Mouse (Mus musculus): ENCODE data around the gene Gm17660.

The Gm17660 gene

DNA sequence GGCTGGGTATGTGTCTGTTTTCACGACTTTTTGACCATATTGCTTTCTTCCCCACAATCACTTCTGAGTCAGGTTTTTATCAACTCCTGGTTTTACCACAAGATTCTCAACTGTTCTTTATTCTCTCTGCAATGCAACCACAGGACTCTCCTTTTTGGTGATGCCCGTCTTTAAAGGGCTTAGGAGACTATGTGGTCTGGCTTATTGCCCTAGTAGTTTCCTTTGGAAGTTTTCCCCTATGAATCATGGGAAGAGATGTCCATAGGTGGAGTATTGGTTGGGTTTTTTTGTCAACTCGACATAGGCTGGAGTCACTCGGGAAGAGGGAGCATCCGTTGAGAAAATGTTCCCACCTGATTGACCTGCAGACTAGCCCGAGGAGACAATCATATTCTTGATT lies 3.3 kb upstream of the Gm17660 start:
- DNase-seq (ENCODE audit: low spot score in 2 of 2): no peak

DNA sequence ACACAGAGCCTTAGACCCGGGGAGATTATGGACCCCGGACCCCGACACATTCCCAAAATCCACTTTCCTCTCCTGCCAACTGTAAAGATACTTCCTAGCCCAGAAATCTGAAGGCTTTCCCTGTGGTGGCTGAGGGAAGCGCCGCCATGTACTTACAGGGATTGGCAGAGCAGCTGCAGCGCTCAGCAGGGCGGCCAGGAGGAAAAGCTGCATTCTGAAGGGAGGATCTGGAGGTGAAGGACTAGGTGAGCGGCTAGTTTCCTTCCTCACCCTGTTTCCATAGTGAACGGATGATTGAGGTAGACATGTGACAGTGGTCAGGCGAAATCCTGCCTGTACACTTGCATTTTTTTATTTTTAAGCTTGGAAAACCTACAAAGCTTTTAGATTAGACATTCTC lies 1.0 kb downstream of the Gm17660 start:
- DNase-seq (ENCODE audit: low spot score in 2 of 2): no peak

DNA sequence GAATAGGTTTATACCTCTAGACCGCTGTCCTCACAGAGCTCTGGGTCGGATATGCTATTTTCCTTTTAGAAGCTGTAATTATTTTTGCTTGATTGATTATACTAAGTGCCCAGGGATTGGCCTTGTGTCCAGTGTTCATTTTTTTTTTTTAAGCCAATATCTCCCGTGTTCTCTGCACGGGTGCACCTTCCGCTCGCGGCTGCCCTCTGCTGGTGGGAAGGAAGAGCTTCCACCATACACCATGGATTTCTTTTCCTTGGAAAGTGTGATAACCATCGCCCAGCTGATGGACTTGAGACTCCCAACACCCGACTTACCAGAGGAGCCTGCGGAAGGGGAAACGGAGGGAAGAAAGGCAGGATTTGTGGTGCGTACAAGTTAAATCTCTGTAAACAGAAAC lies 3.0 kb downstream of the Gm17660 start:
- DNase-seq (ENCODE audit: low spot score in 2 of 2): peak; percentile 60 to 82

DNA sequence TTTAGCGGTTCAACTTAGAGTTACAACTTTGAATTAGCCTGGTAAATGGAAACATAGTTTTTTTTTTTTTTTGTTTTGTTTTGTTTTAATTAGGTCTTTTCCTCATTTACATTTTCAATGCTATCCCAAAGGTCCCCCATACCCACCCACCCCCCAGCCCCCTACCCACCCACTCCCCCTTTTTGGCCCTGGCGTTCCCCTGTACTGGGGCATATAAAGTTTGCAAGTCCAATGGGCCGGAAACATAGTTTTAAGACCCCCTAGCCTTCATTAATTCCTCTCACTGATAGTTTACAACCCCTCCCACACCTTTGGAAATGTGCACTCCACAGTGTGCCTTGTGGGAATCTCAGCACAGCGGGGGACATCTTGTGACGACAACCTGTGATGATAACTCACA lies 3.8 kb downstream of the Gm17660 start:
- no peak for DNase-seq (ENCODE audit: low spot score in 2 of 2)

DNA sequence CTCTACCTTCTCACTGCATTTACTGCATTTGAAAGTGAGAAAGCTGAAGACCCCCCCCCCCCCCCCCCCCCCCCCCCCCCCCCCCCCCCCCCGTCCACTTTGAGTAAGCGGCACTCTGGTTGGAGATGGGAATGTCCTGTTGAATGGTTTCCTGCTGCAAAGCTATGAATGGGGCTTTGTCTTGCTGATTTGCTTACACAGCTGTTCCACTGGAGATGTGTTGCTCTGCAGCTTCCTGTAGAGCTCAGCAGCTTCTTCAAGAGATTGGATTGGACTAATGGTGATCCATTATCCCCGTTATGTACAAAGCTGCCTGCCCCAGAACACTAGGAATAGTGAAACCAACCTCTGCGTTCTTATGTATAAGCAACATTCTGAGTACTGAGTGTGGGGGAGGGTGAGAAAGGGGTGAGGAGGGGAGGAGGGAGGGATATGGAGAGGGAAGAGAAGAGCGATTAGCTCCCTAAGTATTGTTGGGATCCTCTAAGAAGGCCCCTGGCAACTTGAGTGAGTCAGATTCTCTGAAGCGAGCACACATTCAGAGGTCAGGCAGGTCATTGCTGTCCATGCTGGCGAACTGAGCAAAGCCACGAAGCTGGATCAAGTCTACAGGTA lies 5.0 kb downstream of the Gm17660 start:
- DNase-seq (ENCODE audit: low spot score in 2 of 2): no peak

DNA sequence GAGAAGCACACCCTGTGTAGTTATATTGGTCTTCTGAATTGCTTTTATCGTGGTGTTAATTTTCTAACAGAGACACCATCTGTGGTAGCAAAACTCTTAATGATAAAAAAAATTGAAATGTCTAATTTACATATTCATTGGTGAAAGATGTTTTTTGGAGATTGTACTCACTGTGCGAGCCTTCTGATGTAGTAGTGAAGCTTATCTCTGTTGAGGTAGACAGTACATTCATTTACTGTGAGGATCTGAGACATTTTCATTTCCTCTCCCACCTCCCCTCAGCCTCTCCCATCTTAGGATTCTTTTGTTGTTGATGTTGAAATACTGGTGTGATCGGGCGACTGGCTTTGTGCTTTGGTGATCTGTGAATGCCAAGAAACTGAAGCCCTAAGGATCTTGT lies 6.4 kb downstream of the Gm17660 start:
- no peak for DNase-seq (ENCODE audit: low spot score in 2 of 2)

DNA sequence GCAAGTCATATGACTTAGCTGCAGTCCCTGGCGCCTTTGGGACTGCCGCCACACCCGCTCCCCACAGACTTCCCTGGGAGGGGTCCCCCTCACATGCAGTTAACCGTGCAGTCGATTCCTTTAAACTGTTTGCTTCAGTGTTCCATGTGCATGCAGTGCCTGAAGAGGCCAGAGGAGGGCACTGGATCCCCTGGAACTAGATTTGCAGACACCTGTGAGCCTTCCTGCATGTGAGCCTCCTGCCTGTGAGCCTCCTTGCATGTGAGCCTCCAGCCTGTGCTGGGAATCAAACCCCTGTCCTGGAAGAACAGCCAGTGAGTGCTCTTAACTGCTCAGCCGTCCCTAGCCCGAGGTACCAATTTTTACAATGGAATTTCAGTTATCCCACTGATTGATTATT lies 8.7 kb downstream of the Gm17660 start:
- DNase-seq (ENCODE audit: low spot score in 2 of 2): no peak

DNA sequence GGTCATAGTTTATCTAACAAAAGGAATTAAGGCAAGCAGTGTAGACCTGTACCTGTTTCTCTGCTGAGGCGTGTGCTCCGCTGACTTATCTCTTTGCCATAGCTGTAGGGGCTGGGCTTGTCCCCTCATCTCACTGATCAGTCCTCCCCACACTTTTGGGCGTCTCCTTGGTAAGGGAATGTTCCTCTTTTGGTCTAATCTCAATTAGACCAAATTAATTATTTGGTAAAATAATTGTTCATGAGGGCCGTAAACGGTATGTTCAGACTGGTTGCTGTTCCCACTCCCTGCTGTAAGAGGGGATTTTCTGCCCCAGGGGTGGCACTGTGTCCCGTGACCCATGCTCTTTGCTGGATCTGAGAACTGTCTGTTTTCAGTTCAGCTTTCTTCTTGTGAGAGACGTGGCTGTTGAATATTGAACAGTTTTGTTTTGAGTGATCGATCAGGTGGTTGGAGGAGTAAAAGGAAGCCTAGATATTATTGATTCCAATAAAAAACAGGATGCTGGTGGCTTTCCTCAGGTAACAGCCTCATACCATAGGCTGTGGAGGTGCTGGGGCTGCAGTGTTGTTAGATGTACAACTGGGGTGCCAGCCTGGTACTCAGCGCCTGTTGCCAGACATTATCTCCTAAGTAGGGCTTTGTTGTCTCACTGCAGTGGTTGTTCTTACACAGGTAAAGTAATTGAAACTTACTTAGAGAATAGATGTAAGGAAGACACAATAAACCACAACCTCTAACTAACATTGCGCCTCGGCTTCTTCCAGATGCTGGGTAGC lies 14.4 kb downstream of the Gm17660 start:
- peak in 1 of 2 experiments; percentile 15 for DNase-seq (ENCODE audit: low spot score in 2 of 2)

DNA sequence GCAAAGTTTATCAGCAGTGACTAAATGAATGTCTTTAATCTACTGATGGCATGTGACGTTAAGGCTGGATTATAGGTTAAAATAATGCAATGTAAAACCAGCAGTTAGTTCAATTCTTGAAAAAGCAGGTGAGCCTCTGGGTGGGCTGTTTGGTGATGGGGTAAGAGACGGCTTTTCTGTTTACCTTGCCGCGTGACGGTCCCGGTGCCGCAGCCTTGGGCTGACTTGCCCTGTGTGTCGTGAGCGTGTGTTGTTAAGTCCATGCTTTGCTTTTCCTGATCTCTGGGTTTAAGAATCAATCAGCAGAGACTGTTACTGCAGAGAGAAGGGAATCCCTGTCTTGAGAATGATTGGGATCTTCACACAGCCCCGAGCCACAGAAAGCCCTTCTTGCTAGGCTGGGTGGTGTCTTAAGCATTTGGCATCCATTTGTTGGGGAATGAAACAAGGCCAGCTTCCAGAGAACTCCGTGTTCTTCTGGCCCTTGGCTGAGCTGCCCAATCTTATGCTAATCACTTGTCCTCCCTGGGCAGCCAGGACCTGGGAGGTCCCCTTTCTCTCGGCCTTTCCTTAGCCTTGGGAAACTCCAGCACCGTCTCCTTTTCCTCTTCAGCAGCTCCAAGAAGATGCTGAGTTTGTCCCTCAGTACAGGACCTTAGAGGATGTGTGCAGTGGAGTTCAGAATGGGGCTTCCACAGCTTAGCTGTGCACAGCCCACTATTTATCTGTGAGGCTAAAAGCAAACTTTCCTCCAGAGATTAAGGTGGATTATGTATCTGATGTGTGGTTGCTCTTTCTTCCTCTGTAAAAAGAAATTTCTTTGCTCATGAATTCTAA lies 15.3 kb downstream of the Gm17660 start:
- DNase-seq (ENCODE audit: low spot score in 2 of 2): peak in 1 of 2 experiments; percentile 9

DNA sequence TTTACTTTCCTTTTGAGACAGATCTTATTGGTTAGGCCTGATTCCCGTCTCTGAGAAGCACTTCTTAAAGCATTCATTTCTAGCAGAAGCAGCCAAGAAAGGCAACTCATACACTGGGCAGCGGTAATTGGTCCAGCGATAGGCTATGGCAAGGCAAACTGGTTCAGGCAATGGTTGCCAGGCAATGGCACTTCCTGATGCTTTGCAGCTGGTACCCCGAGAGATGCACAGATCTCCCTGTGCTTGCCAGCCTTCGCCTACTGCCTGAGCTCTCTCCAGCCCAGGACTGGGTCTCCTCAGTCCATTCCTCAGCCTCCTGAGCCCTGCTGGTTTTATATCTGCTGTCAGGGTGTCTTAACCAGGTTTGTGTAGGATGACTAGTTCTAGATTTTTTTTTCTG lies 17.0 kb downstream of the Gm17660 start:
- no peak for DNase-seq (ENCODE audit: low spot score in 2 of 2)

DNA sequence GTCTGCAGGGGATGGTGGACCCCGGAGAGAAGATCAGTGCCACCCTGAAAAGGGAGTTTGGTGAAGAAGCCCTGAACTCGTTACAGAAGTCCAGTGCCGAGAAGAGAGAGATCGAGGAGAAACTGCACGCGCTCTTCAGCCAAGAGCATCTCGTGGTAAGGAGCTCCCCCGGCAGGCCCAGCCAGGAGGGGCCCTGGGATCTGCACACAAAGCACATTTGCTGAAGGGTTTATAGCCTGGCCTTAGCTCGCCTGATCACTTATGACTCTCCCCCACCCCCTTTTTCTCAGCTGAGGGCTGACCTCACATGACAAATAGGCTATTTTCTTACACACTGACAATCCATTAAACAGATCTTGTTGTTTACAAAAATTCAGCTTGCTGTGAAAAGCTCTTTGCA lies 17.8 kb downstream of the Gm17660 start:
- no peak for DNase-seq (ENCODE audit: low spot score in 2 of 2)

DNA sequence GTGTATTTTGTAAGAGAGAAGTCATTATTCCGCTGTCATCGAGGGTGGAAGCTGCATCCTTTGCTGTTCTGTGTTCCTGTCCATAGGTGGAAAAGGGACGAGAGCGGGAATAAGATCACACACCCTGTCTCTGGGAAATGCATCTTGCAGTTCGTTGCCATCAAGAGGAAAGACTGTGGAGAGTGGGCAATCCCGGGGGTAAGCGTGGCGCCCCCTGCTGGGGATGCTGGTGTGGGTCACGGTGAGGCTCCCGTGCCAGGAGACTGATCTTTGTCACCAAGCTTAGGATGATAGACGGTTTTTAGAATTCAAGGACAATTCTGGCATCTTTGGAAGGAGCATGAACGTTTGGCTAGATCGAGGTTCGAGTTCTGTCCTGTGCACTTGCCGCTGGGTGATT lies 19.4 kb downstream of the Gm17660 start:
- peak; percentile 44 to 77 for DNase-seq (ENCODE audit: low spot score in 2 of 2)

DNA sequence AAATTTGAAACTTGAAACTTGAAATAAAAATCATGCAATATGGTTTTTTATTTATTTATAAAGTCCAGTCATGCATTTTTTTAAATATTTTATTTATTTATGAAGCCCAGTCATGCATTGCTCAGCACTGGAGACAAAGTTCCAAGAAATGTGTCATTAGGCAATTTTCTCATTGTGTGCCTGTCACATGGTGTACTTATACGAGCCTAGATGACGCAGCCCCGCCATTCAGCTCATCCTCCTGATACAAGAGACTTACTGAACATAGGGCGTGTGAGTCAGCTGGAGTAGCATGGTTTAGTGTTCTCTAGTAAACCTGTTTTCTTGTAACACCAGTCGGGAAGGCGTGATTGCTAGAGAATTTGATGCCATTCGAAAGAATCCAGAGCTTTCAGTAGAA lies 21.1 kb downstream of the Gm17660 start:
- peak in 1 of 2 experiments; percentile 6 for DNase-seq (ENCODE audit: low spot score in 2 of 2)

DNA sequence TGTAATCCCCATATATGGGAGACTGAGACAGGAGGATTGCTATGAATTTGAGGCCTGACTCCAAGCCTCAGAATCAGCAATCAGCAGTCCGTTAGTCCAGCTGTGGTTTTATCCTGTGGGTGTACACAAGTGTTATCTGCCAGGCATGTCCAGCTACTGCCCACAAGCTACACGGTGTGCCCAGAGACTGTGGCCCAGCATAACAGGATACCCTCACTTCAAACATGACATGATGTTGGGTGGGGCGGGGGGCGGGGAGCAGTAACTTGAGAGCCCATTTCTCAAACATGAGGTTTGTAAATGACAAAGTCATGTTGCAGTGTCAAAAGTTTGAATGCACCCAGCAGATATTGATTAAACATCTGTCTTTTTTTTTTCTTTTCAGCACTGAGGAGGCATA lies 21.6 kb downstream of the Gm17660 start:
- peak in 1 of 2 experiments; percentile 4 for DNase-seq (ENCODE audit: low spot score in 2 of 2)

DNA sequence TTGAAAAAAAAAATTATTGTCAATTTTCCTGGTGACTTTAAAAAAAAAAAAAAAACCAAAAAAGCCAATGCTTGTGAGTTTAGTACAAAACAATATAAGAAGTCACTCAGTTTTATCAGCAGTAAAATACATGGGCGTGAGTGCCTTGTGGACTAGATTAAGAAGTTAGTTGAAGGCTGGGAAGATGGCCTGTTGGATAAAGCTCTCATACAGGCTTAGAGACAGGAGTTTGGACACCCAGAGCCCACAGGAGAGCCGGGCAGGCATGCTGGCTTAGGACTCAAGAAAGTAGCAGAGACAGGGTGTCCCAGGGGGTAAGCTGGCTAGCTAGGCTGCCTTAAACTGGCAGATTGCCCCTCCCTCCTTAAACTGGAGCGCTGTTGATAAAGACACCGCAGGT lies 22.5 kb downstream of the Gm17660 start:
- DNase-seq (ENCODE audit: low spot score in 2 of 2): peak in 1 of 2 experiments; percentile 22

DNA sequence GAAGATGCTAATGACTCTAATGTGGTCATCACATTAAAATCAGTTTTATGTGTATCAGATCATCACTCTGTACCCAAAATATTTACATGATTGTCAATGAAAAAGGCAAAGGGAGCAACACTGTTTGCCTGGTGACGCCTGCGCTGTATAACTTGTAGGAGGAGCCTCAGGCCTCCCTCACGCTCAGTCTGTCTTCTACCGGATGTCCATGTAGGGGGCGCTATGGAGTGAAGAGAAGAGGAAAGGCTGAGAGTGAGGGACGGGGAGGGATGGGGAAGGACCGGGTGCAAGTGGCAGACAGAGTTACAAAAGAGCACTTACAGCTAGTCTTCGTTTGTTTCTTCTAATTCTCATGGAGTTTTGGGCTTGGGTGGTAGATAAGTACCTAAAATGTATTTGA lies 24.5 kb downstream of the Gm17660 start:
- peak; percentile 35 to 73 for DNase-seq (ENCODE audit: low spot score in 2 of 2)

DNA sequence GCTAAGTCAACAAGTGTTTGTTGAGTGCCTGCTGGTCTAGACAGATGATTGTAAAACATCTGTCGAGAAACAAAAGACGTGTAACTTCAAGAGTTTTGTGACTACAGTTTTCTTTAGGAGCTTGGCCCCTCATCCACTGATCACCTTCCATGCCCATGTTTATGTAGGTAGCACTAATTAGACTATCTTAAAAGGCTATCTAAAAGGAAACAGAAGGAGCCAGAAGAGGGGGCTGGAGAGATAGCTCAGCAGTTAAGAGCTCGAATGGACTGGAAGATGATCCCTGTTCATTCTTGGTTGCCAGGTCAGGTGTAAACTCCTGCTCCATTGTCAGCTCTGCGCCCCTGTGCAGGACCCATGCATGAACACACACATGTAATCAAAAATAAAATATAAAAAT lies 29.3 kb downstream of the Gm17660 start:
- DNase-seq (ENCODE audit: low spot score in 2 of 2): no peak

DNA sequence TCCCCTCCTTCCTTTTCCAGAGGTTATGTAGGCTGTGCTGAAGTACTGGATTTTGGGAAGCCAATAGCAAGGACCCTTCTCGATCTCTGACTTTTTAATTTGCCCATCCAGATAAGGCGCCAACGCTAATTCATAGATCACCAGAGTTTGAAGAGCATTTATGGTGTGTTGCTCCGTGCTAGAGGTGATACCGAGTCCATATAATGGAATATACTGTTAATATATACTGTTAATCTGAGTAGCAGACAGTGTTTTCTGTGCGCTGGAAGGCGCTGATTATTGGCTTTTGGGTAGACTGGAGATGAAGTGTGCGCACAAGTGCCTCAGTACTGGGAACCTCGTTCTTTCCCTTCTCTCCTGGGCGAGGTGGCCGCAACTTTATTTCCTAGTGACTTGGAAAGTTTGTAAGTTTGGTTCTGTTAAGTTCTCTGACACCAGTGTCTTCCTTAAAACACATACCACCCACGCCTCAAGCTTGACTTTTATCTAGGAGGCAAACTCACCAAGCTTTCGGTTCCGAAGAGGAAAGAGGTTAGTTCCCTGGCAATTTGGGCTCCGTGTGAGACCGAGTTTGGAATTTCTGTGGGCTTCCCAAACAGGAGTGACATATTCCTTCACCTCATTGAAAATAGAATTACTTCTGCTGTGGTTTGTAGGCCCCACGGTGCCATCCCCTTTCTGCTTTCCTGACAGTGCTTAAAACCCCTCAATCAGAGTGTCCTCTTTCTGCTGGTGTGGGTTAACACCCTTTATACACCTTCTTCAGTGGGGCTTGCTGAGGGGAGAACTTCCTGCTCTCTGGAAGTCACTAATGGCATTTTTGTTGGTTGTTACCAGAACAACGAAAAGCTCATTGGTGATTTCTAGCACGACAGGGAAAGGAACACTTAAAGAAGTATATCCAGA lies 30.0 kb downstream of the Gm17660 start:
- DNase-seq (ENCODE audit: low spot score in 2 of 2): peak; percentile 37 to 50

DNA sequence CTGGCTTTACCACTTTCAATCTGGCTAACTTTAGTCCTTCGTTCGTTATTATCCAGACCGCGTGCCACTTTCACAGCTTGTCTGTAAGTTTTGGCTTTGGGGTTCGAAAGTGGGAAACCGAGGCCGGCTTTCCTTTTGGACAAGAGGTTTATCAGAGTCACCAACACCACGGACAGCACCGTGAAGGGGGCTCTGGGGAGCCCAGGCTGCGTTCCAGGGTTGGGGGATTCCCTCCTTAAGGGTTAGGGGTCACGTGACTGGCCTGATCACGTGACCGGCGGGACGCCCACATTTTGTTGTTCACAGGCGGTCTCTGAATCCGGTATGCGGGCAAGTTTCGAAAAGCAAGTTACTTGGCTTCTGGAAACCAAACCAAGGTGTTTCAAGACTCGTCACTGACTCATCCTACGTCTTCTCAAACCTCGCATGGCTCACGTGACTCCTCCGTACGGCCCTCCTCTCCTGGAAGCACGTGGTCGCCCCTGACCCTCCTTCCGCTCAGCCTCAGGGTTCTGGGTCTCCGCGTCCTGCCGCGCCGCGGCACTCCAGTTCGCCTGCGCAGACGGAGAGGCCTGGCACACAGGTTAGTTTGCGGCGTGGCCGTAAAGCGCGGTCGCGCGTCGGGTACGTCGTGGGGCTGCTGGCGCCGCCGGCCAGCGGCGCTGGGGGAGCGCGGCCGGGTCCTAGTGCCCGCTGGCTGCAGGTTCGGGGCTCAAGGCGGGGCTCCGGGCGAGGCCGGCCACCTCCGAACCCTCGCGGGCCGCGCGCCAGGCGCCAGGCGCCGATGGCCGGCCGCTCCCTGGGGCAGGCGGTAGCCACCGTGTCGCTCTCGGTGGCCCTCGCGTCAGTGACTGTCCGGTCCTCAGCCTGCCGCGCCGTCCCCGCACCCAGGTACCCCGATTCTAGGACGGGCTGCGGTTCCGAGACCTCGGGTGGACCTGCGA lies 30.9 kb downstream of the Gm17660 start, which contains the start of gene Nudt9:
Gene Nudt9 (plus strand): TSS at position 51 of the 944 bp plus-strand sequence.
- DNase-seq (ENCODE audit: low spot score in 2 of 2): peak; percentile 93 to 99

DNA sequence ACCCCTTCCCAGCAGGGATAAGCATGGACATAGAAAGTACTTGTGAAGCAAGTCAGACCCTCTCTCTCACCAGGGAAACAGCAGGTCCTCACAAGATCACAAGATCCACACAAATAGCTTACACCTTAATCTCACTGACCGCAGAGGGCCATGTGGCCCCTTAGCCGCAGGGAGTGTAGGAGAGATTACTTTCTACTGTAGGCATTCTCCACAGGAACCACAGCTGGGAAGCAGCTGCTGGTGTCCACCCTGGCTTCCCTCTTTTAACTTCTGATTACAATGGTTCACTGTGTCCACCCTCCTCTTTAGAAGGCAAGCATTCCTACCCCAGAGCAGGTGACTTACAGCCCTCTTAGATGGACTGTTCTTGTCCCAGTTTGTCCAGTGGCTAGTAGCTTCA lies 33.7 kb downstream of the Gm17660 start:
- DNase-seq (ENCODE audit: low spot score in 2 of 2): no peak

Measured in spleen, postnatal 10 days (tissue).